Mouse (Mus musculus) cerebellum, adult 18-20 months (tissue): ENCODE data around the gene Gak.
"Not testable (repeated sequence)": the region's sequence is repeated elsewhere in the genome, so short reads cannot be mapped to it uniquely, and the experiment has no call there.

Experiments
- DNase-seq, 2 experiments: peaks; one replicate each; pipeline ENCODE4 v3.0.0; 2021

The Gak gene

DNA sequence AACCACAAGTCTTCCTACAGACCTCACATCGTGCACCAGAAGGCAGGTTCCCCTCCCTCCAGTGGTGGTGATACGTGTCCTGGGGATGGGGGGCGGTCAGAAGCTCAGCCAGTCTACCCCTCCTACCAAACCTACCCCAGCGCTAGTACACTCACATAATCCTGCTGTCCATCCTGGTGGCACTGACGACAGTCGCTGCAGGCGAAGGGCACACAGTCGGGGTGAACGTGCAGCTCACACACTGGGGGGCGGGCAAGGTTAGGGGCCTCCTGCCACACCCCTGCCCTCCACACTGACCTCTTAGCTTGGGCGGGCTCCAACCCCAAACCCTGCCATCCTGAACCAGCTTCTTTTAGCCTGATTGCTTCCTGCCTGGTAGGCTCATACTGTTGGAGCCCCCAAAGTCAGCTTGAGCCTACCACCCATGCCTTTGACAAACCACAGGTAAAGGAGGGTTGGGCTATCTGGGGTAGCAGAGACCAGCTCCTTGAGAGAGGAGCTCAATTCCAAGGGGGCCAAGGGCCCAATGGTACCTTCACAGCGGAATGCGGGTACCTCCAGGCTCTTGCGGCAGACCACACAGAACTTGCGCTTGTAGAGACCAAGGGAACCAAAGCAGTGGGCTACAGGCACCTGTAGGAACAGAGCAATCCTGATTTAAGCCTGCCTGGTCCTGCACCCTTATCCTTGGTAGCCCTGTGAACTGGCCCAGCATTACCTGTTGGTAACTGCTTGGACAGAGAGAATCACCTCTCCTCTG is 26.5 kb upstream of the Gak start:
- no peak for DNase-seq

DNA sequence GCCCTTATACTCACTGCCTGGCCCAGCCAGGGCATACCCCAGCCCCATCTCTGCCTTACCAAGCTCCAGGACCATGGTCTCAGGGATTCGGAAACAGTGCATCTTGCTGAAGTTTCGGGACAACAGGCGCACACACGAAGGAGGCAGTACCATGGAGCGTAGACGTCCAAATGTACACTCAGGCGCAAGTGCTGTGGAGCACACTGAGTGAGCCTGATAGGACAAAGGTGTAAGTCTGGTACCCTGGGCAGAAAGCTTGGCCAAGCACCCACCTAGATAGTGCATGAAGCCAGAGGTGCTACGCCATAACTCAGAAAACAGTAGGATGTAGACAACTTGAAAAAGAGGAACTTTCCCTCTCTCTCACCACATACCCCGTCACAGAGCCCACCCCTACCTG is 25.8 kb upstream of the Gak start:
- no peak for DNase-seq

DNA sequence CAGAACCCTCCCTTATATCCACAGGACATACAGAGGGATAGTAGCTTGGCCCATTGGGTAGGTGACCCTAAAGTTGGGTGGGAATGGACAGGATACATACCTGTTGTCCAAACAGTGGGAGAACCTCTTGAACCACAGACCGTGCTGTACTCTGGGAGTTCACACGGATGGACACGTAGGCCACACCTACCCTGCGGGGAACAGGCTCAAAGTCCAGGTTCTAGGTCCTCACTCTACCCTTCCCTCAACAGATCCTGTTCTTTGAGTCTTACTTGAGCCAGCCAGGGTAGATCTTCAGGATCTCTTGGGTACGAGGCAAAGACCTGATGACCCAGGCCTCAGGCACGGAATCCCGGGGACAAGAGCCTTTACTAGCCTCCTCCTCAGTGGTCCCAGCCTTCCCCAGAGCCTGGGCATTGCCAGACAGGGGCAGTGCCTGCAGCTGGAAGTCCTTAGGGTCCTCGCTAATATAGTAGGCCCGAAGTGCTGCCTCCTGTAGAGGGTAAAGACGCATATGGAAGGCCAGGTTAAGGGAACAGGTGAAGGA is 25.0 kb upstream of the Gak start:
- DNase-seq: no peak

DNA sequence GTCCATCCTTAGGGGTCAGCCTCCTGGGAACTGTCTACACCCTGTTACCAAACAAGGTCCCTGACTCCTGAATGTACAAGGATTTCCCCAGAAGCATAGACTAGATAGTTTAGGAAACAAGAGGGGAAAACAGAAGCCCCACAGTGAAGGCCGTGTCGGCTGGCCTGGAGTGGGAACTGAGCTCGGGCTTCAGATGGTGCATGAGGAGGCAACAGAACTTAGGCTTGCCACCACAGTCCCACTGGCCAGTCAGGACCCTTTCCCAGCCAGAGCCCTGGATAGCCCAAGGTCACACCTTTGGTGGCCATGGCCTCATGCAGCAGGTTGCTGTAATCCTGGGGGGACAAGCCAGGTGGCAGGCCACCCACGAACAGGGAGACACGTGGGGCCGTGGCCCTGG is 23.8 kb upstream of the Gak start:
- no peak for DNase-seq

DNA sequence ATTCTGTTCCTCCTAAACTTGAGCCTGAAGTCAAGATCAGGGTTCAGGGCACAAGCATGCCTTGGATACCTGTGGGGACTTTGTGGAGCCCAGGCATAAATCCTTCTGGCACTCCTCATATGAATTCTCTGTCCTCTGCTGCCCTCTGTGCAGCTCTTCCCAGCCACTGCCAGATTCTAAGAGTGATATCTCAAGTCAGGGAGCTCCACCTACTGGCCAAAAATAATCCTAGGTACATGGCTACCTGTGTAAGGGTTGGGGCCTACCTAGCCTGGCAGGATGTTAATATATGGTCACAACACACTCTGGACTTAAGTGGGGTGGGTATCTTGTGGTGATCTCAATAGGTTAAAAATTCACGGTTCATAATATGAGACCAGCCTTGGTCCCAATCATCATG is 22.3 kb upstream of the Gak start:
- peak; percentile 81 to 89 for DNase-seq

DNA sequence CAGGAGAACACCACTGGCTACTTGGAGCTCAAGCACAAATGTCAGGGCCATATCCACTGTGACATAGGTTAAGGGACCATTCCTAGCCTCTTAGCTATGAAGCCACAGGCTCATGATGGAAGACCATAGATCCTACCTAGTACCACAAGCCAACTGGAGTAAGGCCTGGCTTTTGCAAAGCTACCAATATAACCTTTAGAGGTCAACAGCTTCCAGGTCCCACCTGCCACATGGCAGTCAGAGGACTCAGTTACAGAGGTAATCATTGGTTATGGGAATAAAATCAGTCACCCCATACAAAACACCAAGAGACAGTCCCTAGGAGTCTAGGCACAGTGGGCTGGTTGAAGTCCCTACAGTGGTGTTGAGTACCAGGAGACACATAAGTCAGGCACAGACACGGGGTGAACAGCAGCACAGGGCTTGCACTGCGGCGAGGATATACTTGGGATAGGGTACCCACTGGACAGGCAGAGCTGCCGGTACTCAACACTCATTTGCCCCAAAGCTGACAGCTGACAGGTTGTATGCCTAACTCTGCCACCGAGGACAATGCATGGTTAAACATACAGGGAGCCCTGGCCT is 21.7 kb upstream of the Gak start:
- DNase-seq: no peak

DNA sequence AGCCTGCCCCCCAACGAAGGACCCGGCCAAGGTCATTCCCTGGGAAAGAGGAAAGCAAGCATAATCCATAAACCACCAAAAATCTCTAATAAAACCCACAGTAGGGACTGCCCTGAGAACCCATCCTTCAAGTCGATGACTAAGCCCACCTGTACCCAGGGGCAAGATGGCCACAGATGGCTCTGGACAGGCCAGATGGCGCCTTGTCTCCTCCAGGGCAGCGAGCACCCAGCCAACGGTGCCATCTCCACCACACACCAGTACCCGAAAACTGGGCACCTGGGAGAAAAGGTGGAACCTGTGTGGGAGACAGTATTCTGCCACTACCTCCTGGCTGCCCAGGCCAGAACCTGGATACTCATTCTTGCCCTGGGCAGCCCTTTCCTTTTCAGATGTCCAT is 20.8 kb upstream of the Gak start:
- peak; percentile 63 to 71 for DNase-seq

DNA sequence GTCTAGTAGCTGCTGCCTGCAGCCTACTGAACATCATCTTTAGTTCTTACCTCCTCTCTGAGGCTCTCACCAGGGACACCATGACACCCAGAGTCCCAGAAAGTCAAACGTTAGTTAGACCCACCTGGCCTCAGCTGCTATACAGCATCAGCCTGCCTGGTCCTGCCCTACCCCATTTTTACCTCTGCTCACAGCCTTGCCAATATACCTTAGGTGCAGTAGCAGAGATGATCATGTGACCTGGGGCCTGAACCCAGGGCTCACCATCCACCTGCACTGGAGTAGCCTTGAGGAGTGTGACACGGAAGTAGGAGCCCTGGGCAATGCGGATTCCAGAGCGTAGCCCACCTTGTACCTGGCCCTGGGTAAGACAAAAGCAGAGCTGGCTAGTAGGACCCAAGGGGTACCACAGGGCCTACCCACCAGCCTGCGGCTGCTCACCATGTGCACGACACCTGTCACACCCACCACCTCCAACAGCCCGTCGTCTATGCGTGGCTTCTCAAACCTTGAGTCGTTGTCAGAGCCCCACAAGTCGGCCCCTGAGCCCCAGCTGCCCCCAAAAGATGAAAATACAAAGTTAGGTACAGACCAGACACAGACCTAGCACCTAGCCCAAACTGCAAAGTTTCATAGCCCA is 19.5 kb upstream of the Gak start:
- no peak for DNase-seq

DNA sequence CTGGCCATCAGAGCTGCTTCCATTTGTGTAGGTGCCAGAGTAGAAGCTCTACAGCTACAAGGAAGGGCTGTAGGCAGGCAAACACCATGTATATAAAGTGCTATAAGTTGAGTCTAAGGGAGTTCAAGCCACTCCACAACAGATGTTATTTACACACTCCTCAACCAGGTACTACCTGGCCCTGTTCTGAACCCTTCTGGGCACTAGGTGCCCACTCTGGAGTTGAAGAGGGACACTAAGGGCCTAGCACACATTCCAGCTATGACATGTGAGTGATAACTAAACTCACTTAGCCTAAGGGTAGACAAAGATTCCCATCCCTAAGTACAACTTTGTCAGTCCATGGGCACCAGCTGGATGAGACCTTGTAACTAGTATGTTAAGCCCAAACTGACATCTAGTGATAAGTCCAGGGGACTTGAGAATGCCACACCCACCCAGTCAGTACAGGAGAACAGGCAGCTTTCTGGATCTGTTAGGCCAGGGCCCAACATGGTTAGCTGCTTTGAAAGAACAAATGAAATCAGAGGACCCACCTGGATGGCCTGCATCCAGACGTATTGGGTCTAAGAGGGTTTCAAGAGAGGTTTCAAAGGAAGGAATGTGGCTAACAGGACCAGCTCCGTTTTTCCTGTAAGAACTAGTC is 18.4 kb upstream of the Gak start:
- DNase-seq: no peak

DNA sequence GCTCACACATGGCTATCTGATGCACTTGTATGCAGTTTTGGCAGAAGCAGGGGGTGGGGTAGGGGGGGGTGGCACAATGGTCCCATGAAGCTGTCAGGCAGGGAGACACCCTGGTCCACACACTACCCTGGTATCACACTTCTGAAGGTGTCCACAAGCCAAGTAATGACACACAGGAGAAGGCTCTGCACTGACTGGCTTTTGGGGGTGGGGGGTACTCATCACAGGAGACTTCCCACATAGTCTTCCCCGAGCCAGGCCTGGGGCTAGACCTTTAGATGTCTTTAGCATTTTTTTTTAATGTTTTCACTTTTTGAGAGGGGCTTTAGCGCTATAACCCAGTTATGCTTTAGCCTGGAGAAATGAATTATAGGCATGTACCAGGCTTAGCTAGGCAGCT is 17.8 kb upstream of the Gak start:
- no peak for DNase-seq

DNA sequence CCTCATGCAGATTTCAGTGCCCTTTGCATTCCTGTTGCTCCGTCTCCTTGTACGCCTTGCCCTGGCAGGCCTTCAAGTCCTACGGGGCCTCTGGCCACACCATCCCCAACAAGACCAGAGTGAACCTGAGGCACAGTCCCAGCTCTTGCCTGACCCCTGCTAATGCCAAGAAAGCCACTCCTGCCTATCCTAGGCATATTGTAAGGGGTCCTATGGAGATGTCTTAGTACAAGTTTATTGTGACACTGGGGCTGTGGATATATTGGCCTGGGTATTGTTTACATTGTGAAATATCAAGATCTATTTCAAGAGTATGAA is 16.7 kb upstream of the Gak start:
- no peak for DNase-seq

DNA sequence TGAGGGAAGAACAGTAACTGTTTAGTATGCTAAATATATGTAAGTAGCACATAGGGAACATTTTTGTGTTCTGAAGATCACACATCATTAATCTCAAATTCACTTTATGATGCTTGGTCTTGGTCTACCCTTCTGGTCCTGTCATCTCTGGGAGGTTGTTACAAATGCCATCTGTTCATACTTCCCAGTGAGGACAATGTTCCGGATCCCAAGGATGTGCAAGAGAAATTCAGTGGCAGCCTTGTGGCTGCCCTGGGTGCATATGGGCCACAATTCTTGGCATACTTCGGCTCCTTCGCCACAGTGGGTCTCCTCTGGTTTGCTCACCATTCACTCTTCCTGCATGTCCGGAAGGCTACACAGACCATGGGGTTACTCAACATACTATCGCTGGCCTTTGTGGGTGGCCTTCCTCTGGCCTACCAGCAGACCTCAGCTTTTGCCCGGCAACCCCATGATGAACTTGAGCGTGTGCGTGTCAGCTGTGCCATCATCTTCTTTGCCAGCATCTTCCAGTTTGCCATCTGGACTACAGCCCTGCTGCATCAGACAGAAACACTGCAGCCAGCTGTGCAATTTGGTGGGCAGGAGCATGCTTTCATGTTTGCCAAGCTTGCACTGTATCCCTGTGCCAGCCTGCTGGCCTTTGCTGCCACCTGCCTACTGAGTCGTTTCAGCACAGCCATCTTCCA is 16.2 kb upstream of the Gak start:
- peak; percentile 57 to 59 for DNase-seq

DNA sequence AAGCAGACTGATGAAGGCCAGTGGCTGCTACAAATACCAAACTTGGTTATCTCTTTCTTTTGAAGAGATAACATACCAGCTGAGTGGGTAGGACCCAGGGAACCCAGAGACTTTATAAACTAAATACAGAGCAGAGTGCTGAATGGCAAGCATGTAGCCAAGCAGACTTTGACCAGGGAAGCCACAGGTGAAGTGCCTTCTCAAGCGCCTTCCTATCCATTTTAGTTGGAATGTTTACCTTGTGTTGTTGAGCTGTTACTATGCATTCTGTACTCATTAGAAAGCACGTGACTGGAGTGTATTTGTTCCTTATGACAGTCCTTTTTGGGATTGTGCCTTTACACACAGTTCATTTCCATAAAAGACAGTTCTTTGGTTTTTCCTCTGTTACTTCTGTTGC is 14.1 kb upstream of the Gak start:
- DNase-seq: no peak

DNA sequence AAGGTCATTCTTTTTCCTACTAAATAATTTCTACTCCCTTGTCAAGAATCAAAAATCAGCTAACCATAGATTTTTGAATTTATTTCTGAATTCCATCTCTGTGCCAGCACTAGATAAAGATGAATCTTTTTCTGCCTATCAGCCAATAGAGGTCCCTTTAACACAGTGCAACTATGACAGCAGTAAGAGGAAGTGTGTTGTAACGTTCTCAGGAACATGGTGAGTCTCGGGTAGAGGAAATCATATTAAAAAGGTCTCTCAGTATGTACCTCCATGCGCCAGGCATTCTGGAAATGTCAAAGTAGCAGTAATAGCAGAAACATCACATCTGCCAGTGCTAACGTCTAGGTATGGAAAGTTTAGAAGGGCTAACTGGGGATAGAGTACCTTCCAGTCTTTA is 6.6 kb upstream of the Gak start:
- no peak for DNase-seq

DNA sequence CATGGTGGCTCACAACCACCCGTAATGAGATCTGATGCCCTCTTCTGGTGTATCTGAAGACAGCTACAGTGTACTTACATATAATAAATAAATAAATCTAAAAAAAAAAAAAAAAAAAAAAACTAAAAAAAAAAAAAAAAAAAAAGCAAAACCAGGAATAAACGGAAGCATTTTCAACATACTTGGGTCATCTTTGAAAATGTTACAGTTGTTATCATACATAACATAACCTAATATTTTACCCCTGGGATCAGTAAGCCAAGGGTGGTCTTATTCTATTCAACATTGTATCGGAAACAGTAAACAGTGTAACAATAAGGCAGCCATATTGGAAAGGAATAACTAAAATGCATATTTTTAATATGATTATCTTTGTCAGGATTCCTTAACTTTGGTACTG is 4.5 kb upstream of the Gak start:
- DNase-seq: not testable (repeated sequence)

DNA sequence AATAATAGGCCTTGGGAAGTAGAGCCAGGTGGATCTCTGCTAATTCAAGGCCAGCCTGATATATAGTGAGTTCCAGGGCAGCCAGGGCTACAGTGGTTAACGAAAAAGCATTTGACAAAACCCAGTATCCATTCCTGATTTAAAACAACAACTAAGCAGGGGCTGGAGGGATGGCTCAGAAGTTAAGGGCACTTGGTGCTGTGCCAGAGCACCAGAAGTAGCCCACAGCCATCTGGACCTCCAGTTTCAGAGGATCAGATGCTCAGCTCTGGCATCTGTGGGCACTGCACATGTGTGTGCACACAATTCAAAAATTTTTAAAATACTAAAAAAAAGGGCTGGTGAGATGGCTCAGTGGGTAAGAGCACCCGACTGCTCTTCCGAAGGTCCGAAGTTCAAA is 4.1 kb upstream of the Gak start:
- no peak for DNase-seq

DNA sequence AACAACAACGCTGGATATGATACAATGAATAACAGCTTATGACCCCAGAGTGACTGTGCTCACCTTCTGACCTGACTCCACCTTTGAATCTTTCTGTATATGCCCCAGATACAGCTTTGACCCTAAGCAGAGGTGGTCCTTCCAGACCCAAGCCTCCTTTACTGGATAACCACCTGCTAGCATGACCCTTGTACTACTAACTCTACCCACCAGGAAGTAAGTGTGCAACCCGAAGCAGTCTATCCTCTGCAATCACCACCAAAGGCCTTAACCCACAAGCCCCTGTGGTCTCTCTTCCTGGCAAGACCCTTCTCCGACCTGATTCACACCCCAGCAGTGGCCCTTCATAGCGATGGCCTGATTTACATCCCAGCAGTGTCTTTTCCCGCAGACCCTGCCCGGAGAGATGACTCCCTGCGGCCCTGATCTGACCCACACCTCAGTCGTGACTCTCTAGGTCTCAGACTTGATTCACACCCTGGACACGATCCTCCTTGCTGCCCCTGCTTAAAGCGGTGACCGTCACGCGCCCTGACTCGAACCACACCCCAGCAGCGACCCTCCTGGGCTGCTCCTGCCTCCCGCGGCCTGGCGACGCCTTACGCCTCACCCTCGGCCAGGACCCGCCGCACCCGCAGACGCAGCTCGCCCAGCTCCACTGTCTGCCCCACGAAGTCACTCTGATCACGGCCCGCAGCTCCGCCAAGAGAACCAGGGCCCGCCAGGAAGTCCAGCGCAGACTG is 493 bp downstream of the Gak start:
- DNase-seq: no peak

DNA sequence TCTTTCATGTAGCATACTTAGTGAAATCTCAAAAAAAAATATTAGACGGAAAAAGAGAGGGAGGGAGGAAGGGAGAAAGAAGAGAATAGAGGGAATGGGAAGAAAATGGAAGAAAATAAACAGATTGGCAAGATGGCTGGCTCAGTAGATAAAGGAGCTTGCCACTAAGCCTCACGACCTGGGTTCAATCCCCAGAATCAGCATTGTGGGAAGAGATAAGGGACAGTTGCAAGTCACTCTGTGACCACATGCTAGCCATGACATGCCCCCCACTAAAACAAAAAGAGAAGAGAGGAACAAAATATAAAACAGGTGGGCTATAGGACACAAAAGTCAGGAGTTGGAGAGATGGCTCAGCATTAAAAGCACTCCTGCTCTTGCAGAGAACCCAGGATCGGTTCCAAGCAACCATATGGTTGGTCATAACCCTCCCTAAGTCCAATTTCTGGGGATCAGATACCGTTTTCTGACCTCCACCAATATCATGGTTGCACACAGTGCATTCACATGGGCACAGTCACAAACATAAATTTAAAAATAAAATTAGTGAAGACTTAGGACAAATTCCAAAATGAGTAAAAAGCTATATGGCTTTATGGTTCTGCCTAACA is 3.4 kb downstream of the Gak start:
- DNase-seq: peak; percentile 37 to 59

DNA sequence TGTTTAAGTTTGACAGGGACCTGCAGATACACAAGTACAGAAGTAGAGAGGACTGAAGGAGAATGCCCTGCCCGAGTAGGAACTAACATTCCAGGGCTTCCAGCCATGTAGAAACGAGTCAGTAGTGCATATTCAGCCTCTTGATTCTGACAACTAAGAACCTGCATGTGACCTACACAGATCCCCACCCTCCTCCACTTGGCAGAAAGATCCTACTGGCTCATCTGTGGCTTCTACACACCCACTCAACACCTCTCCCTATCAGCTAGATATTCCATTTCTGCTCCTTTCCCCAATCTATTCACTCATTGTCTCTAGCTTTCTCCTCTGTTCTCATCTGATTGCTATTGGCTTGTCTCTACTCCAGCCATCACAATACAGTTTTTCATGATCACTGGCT is 7.7 kb downstream of the Gak start:
- no peak for DNase-seq

DNA sequence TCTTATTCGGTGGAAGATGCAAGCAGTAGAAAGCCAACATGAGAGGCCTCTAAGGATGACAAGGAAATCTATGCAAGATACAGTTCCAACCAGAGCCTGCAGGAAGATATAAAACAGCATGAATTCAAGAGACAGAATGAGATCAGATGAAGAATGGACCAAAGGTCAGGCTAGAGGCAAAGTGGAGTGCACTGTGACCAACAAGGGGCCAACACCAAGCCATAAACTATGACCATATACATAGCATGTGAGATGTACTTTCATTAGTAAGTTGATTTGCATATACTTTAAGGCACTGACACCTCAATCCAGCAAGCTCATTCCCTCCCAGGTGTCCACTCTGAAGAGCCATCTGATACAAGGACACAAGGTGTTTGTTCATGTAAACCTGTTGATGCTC is 19.1 kb downstream of the Gak start:
- no peak for DNase-seq

DNA sequence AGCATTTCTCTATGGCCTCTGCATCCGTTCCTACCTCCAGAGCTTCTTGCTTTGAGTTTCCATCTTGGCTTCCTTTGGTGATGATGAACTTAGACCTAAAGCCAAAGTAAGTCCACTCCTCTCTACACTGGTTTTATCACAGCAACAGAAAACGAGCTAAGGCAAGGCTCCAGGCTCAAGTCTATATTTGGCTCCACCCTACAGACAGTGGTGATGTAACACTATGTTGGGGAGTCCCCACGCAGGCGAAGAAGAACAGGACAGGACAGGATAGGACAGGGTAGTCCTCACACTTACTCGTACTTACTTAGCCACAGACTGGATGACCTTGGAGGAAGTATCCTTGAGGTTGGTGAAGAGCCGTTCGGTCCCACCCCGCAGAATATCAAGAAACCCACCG is 27.0 kb downstream of the Gak start:
- DNase-seq: no peak

DNA sequence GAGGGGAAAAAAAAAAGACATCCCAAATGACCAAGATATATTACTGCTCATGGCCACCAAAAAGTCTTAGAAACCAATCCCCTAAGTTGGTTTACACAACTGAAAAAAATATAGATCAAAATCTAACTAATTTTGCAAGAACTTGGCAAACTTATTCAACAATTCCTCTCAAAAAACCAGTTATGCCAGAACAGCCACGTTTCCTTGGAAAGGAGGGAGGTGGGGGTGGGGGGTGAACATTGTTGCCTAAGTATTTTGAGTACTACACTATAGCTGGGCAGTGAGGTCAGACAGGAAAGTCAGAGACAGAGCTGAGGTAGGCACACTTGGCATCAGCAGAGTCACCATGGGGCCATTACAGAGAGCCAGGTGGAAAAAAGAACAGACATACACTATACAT is 29.6 kb downstream of the Gak start:
- DNase-seq: no peak
